Mouse (Mus musculus) right cerebral cortex, postnatal 36 days (tissue): ENCODE measurements around the gene Olfr609.
"Not testable (repeated sequence)": the region's sequence is repeated elsewhere in the genome, so short reads cannot be mapped to it uniquely, and the experiment has no call there.

Experiments
- DNase-seq, 2 experiments: peaks; one replicate each; pipeline ENCODE4 v3.0.0; 2022; ENCODE audit warnings: low spot score in 2 of 2, mixed read lengths in 1 of 2

The Olfr609 gene

GRCm38 (mm10) chr7:103497962-103498361, at the start of gene Olfr609:
Gene Olfr609 (minus strand): TSS chr7:103498062.
- no peak for DNase-seq

GRCm38 (mm10) chr7:103542617-103543016, 44.8 kb upstream of the Olfr609 start, which contains the start of gene Olfr612:
Gene Olfr612 (minus strand): TSS chr7:103542717.
- DNase-seq = not testable (repeated sequence)

- DNase-seq = not testable (repeated sequence)
Measured at GRCm38 (mm10) chr7:103520746-103521145, 22.9 kb upstream of the Olfr609 start, which contains the start of gene Olfr611. Gene Olfr611 (minus strand): TSS chr7:103520846.

GRCm38 (mm10) chr7:103512022-103512421, 14.2 kb upstream of the Olfr609 start, which contains the start of gene Olfr610:
Gene Olfr610 (minus strand): TSS chr7:103512122.
- no peak for DNase-seq

GRCm38 (mm10) chr7:103477106-103477505, 20.8 kb downstream of the Olfr609 start:
- not testable (repeated sequence) for DNase-seq

- DNase-seq = no peak
Measured at GRCm38 (mm10) chr7:103469577-103469976, 28.3 kb downstream of the Olfr609 start, which contains the start of gene Olfr608. Gene Olfr608 (plus strand): TSS chr7:103469877.

GRCm38 (mm10) chr7:103460590-103460989, 37.3 kb downstream of the Olfr609 start:
- DNase-seq = no peak

GRCm38 (mm10) chr7:103448746-103449145, 49.1 kb downstream of the Olfr609 start, which contains the start of gene Olfr606:
Gene Olfr606 (plus strand): TSS chr7:103449046.
- no peak for DNase-seq

GRCm38 (mm10) chr7:103445339-103445738, 52.5 kb downstream of the Olfr609 start, which contains the start of gene Olfr605:
Gene Olfr605 (minus strand): TSS chr7:103445439.
- DNase-seq = no peak
